Mouse (Mus musculus): ENCODE measurements at regions not wholly inside any gene's neighbourhood (a gene's known extent, or its start where the extent isn't known, plus 50 kb on each side); places are given as distances from the start of the nearest gene placed in this dataset.

GRCm38 (mm10) chr13:6306989-6307917 lies 240.7 kb upstream of the Pitrm1 start:
- Histone ChIP-seq H3K4me3 (no peak overlapping the region), H3K27me3 (replicated peaks) (no peaks in the 10 kb centered on the region), H3K9me3 (replicated peaks) (no peaks in the 10 kb centered on the region), H3K36me3 (no peaks in the 10 kb centered on the region), H3K4me1 (replicated peaks) (peaks cover 5% of the 10 kb centered on the region), H3K9ac (no peak overlapping the region), H3K4me2 (no peak overlapping the region), H3K27ac (ENCODE audit: poor library complexity, severe bottlenecking) (no peak overlapping the region)
- ATAC-seq (ENCODE audit: insufficient number of reproducible peaks, low FRiP score): no peak
- 75% methylated on average over 7 of the region's 7 CpGs for WGBS

- ATAC-seq (ENCODE audit: insufficient number of reproducible peaks, low FRiP score): no peak
- Histone ChIP-seq H3K4me2 (no peak overlapping the region), H3K9me3 (replicated peaks) (no peaks in the 10 kb centered on the region), H3K9ac (no peak overlapping the region), H3K27ac (ENCODE audit: poor library complexity, severe bottlenecking) (no peak overlapping the region), H3K4me3 (no peak overlapping the region), H3K4me1 (replicated peaks) (no peaks in the 10 kb centered on the region), H3K27me3 (replicated peaks) (no peaks in the 10 kb centered on the region), H3K36me3 (no peaks in the 10 kb centered on the region)
These were observed 231.7 kb upstream of the Pitrm1 start for GRCm38 (mm10) chr13:6316201-6316600.

GRCm38 (mm10) chr13:6323948-6324347 lies 224.0 kb upstream of the Pitrm1 start:
- WGBS: 73% methylated on average over 2 of the region's 2 CpGs
- Histone ChIP-seq H3K27me3 (replicated peaks) (no peaks in the 10 kb centered on the region), H3K9ac (no peak overlapping the region), H3K36me3 (no peaks in the 10 kb centered on the region), H3K4me2 (no peak overlapping the region), H3K4me3 (no peak overlapping the region), H3K27ac (ENCODE audit: poor library complexity, severe bottlenecking) (no peak overlapping the region), H3K4me1 (replicated peaks) (no peaks in the 10 kb centered on the region), H3K9me3 (replicated peaks) (no peaks in the 10 kb centered on the region)
- no peak for ATAC-seq (ENCODE audit: insufficient number of reproducible peaks, low FRiP score)

GRCm38 (mm10) chr13:6330320-6330950 lies 217.5 kb upstream of the Pitrm1 start:
- Histone ChIP-seq H3K9ac (no peak overlapping the region), H3K9me3 (replicated peaks) (peaks cover 3% of the 10 kb centered on the region; the same call in 1 of the 2 replicates), H3K4me3 (no peak overlapping the region), H3K36me3 (no peaks in the 10 kb centered on the region), H3K4me1 (replicated peaks) (no peaks in the 10 kb centered on the region), H3K27ac (ENCODE audit: poor library complexity, severe bottlenecking) (no peak overlapping the region), H3K4me2 (no peak overlapping the region), H3K27me3 (replicated peaks) (no peaks in the 10 kb centered on the region)
- WGBS: 81% methylated on average over 3 of the region's 3 CpGs
- no peak for ATAC-seq (ENCODE audit: insufficient number of reproducible peaks, low FRiP score)

- Histone ChIP-seq H3K27me3 (replicated peaks) (no peaks in the 10 kb centered on the region), H3K9me3 (replicated peaks) (no peaks in the 10 kb centered on the region), H3K9ac (no peak overlapping the region), H3K4me1 (replicated peaks) (peaks cover 5% of the 10 kb centered on the region; the same call in 1 of the 2 replicates), H3K27ac (ENCODE audit: poor library complexity, severe bottlenecking) (no peak overlapping the region), H3K36me3 (no peaks in the 10 kb centered on the region), H3K4me2 (no peak overlapping the region), H3K4me3 (no peak overlapping the region)
- 63% methylated on average over 7 of the region's 7 CpGs for WGBS
- ATAC-seq (ENCODE audit: insufficient number of reproducible peaks, low FRiP score): no peak
These were observed 207.8 kb upstream of the Pitrm1 start for GRCm38 (mm10) chr13:6340157-6340556.

- Histone ChIP-seq H3K4me2 (no peak overlapping the region), H3K27ac (ENCODE audit: poor library complexity, severe bottlenecking) (no peak overlapping the region; the same call in 1 of the 2 replicates), H3K4me3 (no peak overlapping the region), H3K4me1 (replicated peaks) (peaks cover 5% of the 10 kb centered on the region; the same call in 1 of the 2 replicates), H3K36me3 (no peaks in the 10 kb centered on the region), H3K9me3 (replicated peaks) (no peaks in the 10 kb centered on the region), H3K9ac (no peak overlapping the region), H3K27me3 (replicated peaks) (no peaks in the 10 kb centered on the region)
- no peak for ATAC-seq (ENCODE audit: insufficient number of reproducible peaks, low FRiP score)
- 44% methylated on average over 3 of the region's 3 CpGs for WGBS
These were observed 206.7 kb upstream of the Pitrm1 start for GRCm38 (mm10) chr13:6341102-6341737.

GRCm38 (mm10) chr13:6365169-6365568 lies 182.8 kb upstream of the Pitrm1 start:
- WGBS: 71% methylated on average over 4 of the region's 4 CpGs
- Histone ChIP-seq H3K27ac (ENCODE audit: poor library complexity, severe bottlenecking) (no peak overlapping the region), H3K4me3 (no peak overlapping the region), H3K9ac (no peak overlapping the region), H3K36me3 (no peaks in the 10 kb centered on the region), H3K4me2 (no peak overlapping the region), H3K9me3 (replicated peaks) (no peaks in the 10 kb centered on the region), H3K4me1 (replicated peaks) (no peaks in the 10 kb centered on the region), H3K27me3 (replicated peaks) (no peaks in the 10 kb centered on the region)
- ATAC-seq (ENCODE audit: insufficient number of reproducible peaks, low FRiP score): no peak

GRCm38 (mm10) chr13:6367661-6368060 lies 180.3 kb upstream of the Pitrm1 start:
- H3K4me1 ChIP-seq (replicated peaks): no peaks in the 10 kb centered on the region
- no peaks in the 10 kb centered on the region for H3K9me3 ChIP-seq (replicated peaks)
- no peaks in the 10 kb centered on the region for H3K36me3 ChIP-seq
- WGBS: 39% methylated on average over 1 of the region's 1 CpGs
- H3K27me3 ChIP-seq (replicated peaks): no peaks in the 10 kb centered on the region
- H3K9ac ChIP-seq: no peak overlapping the region
- H3K4me3 ChIP-seq: no peak overlapping the region
- no peak for ATAC-seq (ENCODE audit: insufficient number of reproducible peaks, low FRiP score)
- no peak overlapping the region for H3K4me2 ChIP-seq
- H3K27ac ChIP-seq (ENCODE audit: poor library complexity, severe bottlenecking): no peak overlapping the region

GRCm38 (mm10) chr13:6374570-6375173 lies 173.3 kb upstream of the Pitrm1 start:
- no peak for ATAC-seq (ENCODE audit: insufficient number of reproducible peaks, low FRiP score)
- H3K4me2 ChIP-seq: no peak overlapping the region
- no peaks in the 10 kb centered on the region for H3K4me1 ChIP-seq (replicated peaks)
- WGBS: 69% methylated on average over 3 of the region's 3 CpGs
- no peak overlapping the region for H3K27ac ChIP-seq (ENCODE audit: poor library complexity, severe bottlenecking)
- no peak overlapping the region for H3K9ac ChIP-seq
- no peaks in the 10 kb centered on the region for H3K27me3 ChIP-seq (replicated peaks)
- no peaks in the 10 kb centered on the region for H3K9me3 ChIP-seq (replicated peaks)
- H3K4me3 ChIP-seq: no peak overlapping the region
- H3K36me3 ChIP-seq: no peaks in the 10 kb centered on the region

GRCm38 (mm10) chr13:6377919-6378318 lies 170.0 kb upstream of the Pitrm1 start:
- H3K9ac ChIP-seq: no peak overlapping the region
- no peaks in the 10 kb centered on the region for H3K9me3 ChIP-seq (replicated peaks)
- 72% methylated on average over 3 of the region's 3 CpGs for WGBS
- H3K36me3 ChIP-seq: no peaks in the 10 kb centered on the region
- no peak for ATAC-seq (ENCODE audit: insufficient number of reproducible peaks, low FRiP score)
- H3K27me3 ChIP-seq (replicated peaks): no peaks in the 10 kb centered on the region
- H3K27ac ChIP-seq (ENCODE audit: poor library complexity, severe bottlenecking): no peak overlapping the region
- no peak overlapping the region for H3K4me3 ChIP-seq
- H3K4me1 ChIP-seq (replicated peaks): no peaks in the 10 kb centered on the region
- no peak overlapping the region for H3K4me2 ChIP-seq

All from heart, embryonic 12.5 days (tissue).